Mouse (Mus musculus) stomach, postnatal 0 days (tissue): ENCODE data around the gene Zfp260. TPM values are rescaled to one million over a fixed set of nuclear protein-coding genes. Genes with fewer than 3 reads are reported as not detected.
A peak's percentile ranks its signal among the peaks of the same experiment; 100 is the strongest.
"Not testable (repeated sequence)": the region's sequence is repeated elsewhere in the genome, so short reads cannot be mapped to it uniquely, and the experiment has no call there.

Experiments used
- ATAC-seq: fragments of 200-750 bp; cut with Nextera tagmentation; 2 replicates; pipeline ENCODE4 v1.8.0; 2017; ENCODE audit not compliant: low FRiP score, low TSS enrichment
- DNase-seq: peaks from one replicate; pipeline ENCODE4 v3.0.0-alpha.2; 2016; ENCODE audit warnings: low spot score
- H3K27ac ChIP-seq: fragments of 300-500 bp; sonication (generic); replicated peaks from 2 replicates; pipeline ENCODE4 v1.5.1; 2014; ENCODE audit warnings: mild to moderate bottlenecking, control low read depth
- H3K27me3 ChIP-seq: fragments of 300-500 bp; sonication (generic); 2 replicates; pipeline ENCODE4 v1.6.1; 2014; ENCODE audit warnings: low read length; ENCODE audit not compliant: control insufficient read depth, insufficient read depth
- H3K36me3 ChIP-seq: fragments of 300-500 bp; sonication (generic); 2 replicates; pipeline ENCODE4 v1.6.1; 2014; ENCODE audit warnings: low read length, mixed read lengths; ENCODE audit not compliant: control insufficient read depth, insufficient read depth
- H3K4me1 ChIP-seq: fragments of 300-500 bp; sonication (generic); replicated peaks from 2 replicates; pipeline ENCODE4 v1.6.1; 2014; ENCODE audit warnings: antibody characterized with exemption; ENCODE audit not compliant: control insufficient read depth, insufficient read depth
- H3K4me2 ChIP-seq: fragments of 300-500 bp; sonication (generic); replicated peaks from 2 replicates; pipeline ENCODE4 v1.6.1; 2014; ENCODE audit warnings: low read depth, mild to moderate bottlenecking, control low read depth, moderate library complexity
- H3K4me3 ChIP-seq: fragments of 300-500 bp; sonication (generic); 2 replicates; pipeline ENCODE4 v1.5.1; 2014; ENCODE audit warnings: low read depth, low read length, control low read depth
- H3K9ac ChIP-seq: fragments of 300-500 bp; sonication (generic); 2 replicates; pipeline ENCODE4 v1.6.1; 2014; ENCODE audit warnings: mild to moderate bottlenecking, low read length, control low read depth, mixed read lengths
- H3K9me3 ChIP-seq: fragments of 300-500 bp; sonication (generic); 2 replicates; pipeline ENCODE4 v1.6.1; 2016; ENCODE audit warnings: low read length; ENCODE audit not compliant: control insufficient read depth
- CTCF ChIP-seq: IDR thresholded peaks from 2 replicates; pipeline ENCODE4 v1.5.1; 2016; ENCODE audit warnings: antibody characterized with exemption, low read depth, mild to moderate bottlenecking, moderate library complexity
- EP300 ChIP-seq: optimal IDR thresholded peaks from 2 replicates; pipeline ENCODE3; 2016; ENCODE audit warnings: antibody characterized with exemption
- WGBS: fragments of 180-500 bp; shearing (Covaris S2); extraction: QIAGEN DNeasy Blood & Tissue Kit; methylation state at CpG from one replicate; pipeline ENCODE4 v1.1.7; 2014; 5-methylcytosine and 5-hydroxymethylcytosine counted together
- polyA plus RNA-seq: library from polyadenylated mRNA; unstranded; fragments of >200 nt; fragmentation: Nextera tagmentation; extraction: Ambion mirVana; gene quantifications from 2 replicates; pipeline ENCODE4 v1.2.1, GENCODE M21; 2015

Zfp260 gene
- polyA plus RNA-seq, 1 experiment from 2014 or later: 44.6 TPM

DNA sequence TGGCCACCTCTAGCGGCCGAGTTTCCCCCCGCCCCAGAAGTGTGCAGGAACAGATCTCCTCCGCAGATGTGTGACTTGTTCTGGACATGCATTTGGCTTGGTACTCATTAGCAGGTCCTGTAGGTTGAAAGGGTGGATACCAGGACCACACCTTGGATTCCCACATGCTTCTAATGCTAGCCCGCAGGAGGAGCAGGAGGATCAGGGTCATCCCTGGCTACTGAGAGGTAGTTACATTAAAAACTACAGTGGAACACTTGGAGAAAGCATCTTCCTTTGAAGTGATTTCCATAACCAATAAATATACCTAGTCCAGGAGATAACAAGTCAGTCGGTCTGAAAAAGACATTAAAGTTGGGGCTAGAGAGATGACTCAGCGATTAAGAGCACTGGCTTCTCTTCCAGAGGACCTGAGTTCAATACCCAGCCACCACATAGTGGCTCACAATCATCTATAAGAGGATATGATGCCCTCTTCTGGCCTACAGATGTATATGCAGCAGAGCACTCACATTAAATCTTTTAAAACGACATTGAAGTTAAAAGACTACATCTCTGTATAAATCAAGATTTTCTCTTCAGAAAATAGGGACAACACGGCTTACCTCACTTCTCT is 3.5 kb upstream of the Zfp260 start:
- no peak for DNase-seq

DNA sequence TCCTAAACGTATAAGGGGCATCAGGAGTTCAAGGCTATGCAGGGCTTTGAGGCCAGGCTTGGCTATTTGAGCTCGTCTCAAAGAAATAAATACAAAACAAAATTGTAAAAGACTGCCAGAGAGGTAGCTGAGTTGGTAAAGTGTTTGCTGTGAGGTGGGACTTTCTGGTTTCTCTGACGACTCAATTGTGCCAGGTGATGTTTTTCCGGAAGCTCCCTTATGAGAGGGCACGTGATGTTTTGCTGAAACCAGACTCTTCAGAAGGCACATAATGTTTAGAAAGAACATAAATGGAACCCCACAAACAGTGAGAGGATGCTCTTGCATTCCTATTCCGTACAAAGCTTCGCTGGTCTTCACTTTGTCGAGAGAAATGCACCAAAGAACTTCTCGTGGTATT is 1.9 kb upstream of the Zfp260 start:
- Histone ChIP-seq H3K27me3 (no peaks in the 10 kb centered on the region), H3K9ac (no peak overlapping the region), H3K4me1 (peaks cover 7% of the 10 kb centered on the region), H3K4me3 (no peak overlapping the region), H3K36me3 (no peaks in the 10 kb centered on the region), H3K4me2 (no peak overlapping the region), H3K9me3 (no peaks in the 10 kb centered on the region), H3K27ac (no peak overlapping the region)
- WGBS: 83% methylated on average over 9 of the region's 9 CpGs
- TF ChIP-seq EP300: no peak
- no peak for TF ChIP-seq CTCF
- DNase-seq (no peak), ATAC-seq (no peak)

More for the DNA sequence above, 3.5 kb upstream of the Zfp260 start:
- TF ChIP-seq EP300: no peak
- TF ChIP-seq CTCF: peak; percentile 77
- Histone ChIP-seq H3K4me1 (peaks cover 7% of the 10 kb centered on the region), H3K27ac (no peak overlapping the region), H3K36me3 (no peaks in the 10 kb centered on the region), H3K4me3 (peak overlapping the region; percentile 60), H3K4me2 (peak overlapping the region; percentile 62), H3K9me3 (no peaks in the 10 kb centered on the region), H3K9ac (peak overlapping the region; percentile 23; the same call in 1 of the 2 replicates), H3K27me3 (no peaks in the 10 kb centered on the region)
- ATAC-seq: no peak
- 4% methylated on average over 9 of the region's 9 CpGs for WGBS

DNA sequence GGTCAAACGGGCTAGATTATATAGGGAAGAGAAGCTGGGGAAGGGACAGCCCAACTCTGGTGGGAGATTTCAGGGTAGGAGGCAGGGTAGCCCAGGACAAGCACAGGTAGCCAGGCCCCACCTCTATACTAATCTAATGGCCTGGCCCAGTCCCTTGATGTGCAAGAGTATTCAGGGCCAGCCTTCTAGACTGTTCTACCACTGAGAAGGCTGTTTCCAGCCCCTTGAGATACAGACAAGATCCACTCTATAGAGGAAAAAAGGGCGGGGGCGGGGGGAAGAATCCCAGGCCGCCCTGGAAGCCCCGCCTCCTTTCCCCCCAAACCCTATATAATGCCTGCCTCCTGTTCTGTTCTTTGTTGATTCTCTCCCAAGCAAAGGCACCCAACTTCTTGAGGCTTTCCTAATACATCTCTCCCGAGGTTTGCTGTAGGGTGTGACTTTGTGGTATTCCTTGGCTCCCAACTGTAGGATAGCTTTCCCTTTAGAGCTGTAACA is 610 bp upstream of the Zfp260 start:
- Histone ChIP-seq H3K27ac (no peak overlapping the region; the same call in 1 of the 2 replicates), H3K4me1 (peaks cover 7% of the 10 kb centered on the region)
- 67% methylated on average over 6 of the region's 6 CpGs for WGBS

DNA sequence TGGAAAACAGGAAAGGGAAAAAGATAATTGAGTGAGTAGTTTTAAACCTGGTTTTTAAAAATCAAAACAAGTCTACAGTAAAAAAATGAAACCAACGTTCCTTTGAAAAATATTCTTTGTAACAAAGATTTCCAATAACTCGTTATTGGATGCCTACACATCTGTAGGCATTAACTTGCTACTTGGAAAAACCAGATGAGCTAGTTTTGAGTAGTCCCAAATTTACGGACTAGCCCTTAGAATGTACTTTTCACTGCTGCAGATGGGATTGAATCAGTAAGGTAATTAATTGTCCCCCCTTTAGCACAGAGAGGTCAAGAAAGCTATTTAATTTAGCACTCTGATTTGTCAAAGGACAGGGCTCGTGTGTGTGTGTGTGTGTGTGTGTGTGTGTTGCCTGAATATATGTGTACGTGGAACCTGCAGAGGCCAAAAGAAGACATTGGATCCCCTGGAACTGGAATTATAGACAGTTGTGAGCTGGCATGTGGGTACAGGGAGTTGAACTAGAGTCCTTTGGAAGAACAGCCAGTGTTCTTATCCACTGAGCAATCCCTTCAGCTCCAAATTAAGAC is 1.1 kb downstream of the Zfp260 start:
- no peak for TF ChIP-seq EP300
- TF ChIP-seq CTCF: no peak
- Histone ChIP-seq H3K4me3 (peak overlapping the region; percentile 76), H3K27ac (peak overlapping the region; percentile 45), H3K9me3 (no peaks in the 10 kb centered on the region), H3K4me1 (peaks cover 4% of the 10 kb centered on the region; the same call in 1 of the 2 replicates), H3K4me2 (peak overlapping the region; percentile 60), H3K36me3 (peaks cover 7% of the 10 kb centered on the region), H3K27me3 (no peaks in the 10 kb centered on the region), H3K9ac (peak overlapping the region; percentile 50)
- DNase-seq (no peak), ATAC-seq (no peak)
- WGBS: 5% methylated on average over 5 of the region's 5 CpGs

More for the DNA sequence above, 610 bp upstream of the Zfp260 start:
- Histone ChIP-seq H3K9ac (peak overlapping the region; percentile 73), H3K27me3 (no peaks in the 10 kb centered on the region), H3K9me3 (no peaks in the 10 kb centered on the region), H3K4me3 (peak overlapping the region; percentile 76), H3K4me2 (peak overlapping the region; percentile 60), H3K36me3 (peaks cover 1% of the 10 kb centered on the region; the same call in 1 of the 2 replicates)
- TF ChIP-seq EP300 (no peak), CTCF (no peak)
- ATAC-seq (no peak), DNase-seq (no peak)

DNA sequence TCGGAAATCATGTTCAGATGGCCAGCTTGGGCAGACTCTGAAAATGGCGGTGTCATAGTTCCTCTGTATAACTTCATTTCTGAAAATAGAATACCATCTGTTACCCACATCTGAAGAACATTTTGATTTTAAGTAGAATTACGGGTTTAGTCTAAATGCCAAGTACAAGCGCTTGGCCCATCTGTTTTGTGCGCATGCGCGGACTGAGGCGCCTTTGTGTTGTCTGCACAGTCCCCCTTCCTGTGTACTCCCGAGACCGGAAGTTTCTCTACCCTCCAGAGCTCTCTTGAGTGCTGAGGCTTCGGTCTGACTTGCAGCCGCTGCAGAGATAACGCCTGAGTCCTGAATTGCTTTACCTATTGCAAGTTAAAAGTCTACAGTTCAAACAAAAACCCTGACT is 4.7 kb downstream of the Zfp260 start:
- TF ChIP-seq CTCF: no peak
- no peak for TF ChIP-seq EP300
- Histone ChIP-seq H3K27ac (no peak overlapping the region), H3K4me2 (no peak overlapping the region), H3K9ac (no peak overlapping the region), H3K9me3 (0 out of 2 replicates have a peak, but pooled peaks cover 5% of the 10 kb centered on the region), H3K27me3 (no peaks in the 10 kb centered on the region), H3K4me1 (peaks cover under 1% of the 10 kb centered on the region; the same call in 1 of the 2 replicates), H3K36me3 (peaks cover 23% of the 10 kb centered on the region), H3K4me3 (no peak overlapping the region)
- 91% methylated on average over 13 of the region's 13 CpGs for WGBS
- DNase-seq: no peak
- no peak for ATAC-seq

DNA sequence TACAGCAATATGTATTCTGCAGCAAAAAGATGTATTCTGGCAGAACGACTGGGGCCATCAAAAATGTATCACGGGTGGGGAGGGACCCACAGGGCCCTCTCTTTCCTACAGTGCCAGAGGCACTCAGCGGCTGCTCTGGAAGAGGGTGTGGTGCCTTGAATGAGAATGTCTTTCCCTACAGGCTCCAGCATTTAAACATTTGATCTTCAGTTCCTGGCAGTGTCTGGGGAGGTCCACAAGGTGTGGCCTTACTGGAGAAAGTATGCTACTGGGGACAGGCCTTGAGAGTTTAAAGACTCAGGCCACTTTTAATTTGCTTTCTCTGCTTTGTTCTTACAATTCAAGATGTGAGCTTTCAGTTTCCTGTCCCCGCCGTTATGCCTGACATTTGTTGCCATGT is 21.5 kb downstream of the Zfp260 start:
- no peak overlapping the region for H3K4me3 ChIP-seq
- no peak for ATAC-seq
- no peaks in the 10 kb centered on the region for H3K36me3 ChIP-seq
- no peak for DNase-seq
- no peaks in the 10 kb centered on the region for H3K4me1 ChIP-seq
- no peak for TF ChIP-seq EP300
- TF ChIP-seq CTCF: no peak
- no peak overlapping the region for H3K27ac ChIP-seq
- H3K9me3 ChIP-seq: 0 out of 2 replicates have a peak, but pooled peaks cover 2% of the 10 kb centered on the region
- no peak overlapping the region for H3K4me2 ChIP-seq
- H3K9ac ChIP-seq: no peak overlapping the region
- H3K27me3 ChIP-seq: no peaks in the 10 kb centered on the region
- 86% methylated on average over 5 of the region's 5 CpGs for WGBS

DNA sequence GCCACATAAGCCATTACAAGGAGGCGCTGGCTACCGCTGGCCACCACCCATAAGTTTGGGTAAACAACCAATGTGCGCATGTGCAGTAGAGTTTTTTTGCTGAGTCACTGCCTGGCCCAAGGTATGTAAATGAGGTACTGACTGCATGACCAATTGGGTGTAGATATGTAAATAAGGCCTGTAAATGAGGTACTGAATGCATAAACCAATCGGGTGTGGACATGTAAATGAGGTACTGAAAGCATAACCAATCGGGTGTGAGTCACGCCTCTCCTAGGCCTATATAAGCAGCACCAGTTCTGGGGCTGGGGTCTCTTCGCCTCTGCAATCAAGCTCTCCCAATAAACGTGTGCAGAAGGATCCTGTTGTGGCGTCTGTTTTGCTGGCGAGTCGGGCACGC is 23.4 kb downstream of the Zfp260 start:
- H3K27ac ChIP-seq, H3K4me1 ChIP-seq, DNase-seq, ATAC-seq, H3K9ac ChIP-seq, H3K36me3 ChIP-seq, H3K27me3 ChIP-seq, H3K4me2 ChIP-seq, H3K9me3 ChIP-seq, H3K4me3 ChIP-seq: not testable (repeated sequence)
- WGBS: 95% methylated on average over 12 of the region's 12 CpGs
